Mouse (Mus musculus) neutrophil, adult 5-6 weeks (primary cell): ENCODE data around the gene Npr2. TPM values are rescaled to one million over a fixed set of nuclear protein-coding genes. Genes with fewer than 3 reads are reported as not detected.
"Not testable (repeated sequence)": the region's sequence is repeated elsewhere in the genome, so short reads cannot be mapped to it uniquely, and the experiment has no call there.

Experiments
- ATAC-seq: fragments of 151-379, 151-347 bp; 2 replicates; pipeline ENCODE4 v1.8.0; 2017; ENCODE audit warnings: mild to moderate bottlenecking, moderate TSS enrichment; ENCODE audit not compliant: insufficient number of reproducible peaks, poor library complexity, low FRiP score, severe bottlenecking; ENCODE audit errors: extremely low read depth
- total RNA-seq: library from RNA; stranded (forward); fragments of 200-1000 nt; gene quantifications from 2 replicates; pipeline ENCODE4 v1.2.3, GENCODE M21; 2017

Npr2 gene
- 0.35 and 0.37 TPM in 2 replicates for total RNA-seq

GRCm38 (mm10) chr4:43631046-43631955 is at the start of gene Npr2:
TSS of gene Npr2 (plus strand) at chr4:43631935.
- ATAC-seq, result no peak

GRCm38 (mm10) chr4:43582241-43582640 is 49.5 kb upstream of the Npr2 start:
- no peak for ATAC-seq

DNA sequence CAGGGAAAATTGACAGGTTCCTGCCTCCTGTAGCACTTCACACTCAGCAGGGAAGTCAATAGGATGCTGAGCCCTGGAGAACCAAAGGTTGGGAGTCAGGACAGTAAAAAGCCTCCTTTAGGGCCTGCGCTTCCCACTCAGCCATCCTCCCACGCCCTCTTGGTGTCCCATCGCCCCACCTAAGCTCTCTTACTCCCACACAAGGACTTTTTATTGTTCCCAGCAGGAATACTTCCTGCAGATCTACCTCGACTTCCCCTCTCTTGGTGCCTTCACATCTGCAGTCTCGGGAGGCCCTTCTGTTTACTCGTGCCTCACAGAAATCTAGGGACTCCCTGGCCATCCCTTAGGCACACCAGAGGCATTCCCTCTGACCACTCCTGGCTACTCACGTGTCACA is 48.3 kb upstream of the Npr2 start:
- ATAC-seq, result no peak

DNA sequence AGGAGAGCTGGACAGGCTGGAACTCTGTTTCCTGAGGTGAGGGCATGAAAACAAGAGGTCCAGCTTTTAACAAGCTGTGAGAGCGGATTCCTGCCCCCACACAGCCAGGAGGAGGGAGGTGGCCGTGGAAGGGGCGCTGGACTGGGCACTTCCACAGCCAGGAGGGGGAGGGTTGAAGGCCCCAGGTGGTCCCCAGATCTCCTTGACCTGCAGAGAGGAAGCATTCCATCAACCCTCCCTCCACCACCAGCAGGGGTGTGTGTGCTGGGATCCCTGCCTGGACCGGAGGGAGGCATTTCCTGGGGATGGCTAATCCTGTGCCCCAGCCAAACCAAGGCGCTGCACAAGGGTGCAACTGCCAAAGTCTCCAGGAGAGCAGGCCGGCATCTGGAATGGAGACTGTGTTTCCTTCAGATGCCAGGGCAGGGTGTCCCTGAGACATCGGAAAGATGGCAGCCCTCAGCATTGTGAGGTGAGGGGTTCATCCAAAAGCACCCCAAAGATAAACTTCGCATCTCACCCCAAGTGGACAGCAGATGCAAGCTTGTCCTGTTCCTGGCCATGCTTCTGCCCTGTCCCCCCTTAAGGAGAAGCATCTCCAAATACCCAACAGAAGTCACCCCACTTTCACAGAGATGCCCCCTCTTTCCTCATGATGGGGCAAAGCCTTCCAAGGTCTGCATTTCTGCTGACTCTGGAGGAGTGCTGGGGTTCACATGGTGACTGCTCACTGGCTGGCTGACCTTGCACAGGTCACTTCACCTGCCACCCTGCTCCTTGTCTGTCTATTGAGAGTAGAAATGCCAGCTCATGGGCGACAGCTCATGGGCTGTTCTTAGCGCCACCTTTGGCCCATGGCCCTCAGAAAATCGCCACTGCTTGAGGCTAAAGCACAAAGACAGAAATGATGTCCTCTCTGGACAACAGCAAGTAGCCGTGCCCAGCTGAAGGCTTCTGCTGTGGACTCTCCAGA is 47.0 kb upstream of the Npr2 start, which contains the start of gene Msmp:
Gene Msmp, minus strand, starts transcription at position 51 of the 973 bp plus-strand sequence.
- no peak for ATAC-seq

DNA sequence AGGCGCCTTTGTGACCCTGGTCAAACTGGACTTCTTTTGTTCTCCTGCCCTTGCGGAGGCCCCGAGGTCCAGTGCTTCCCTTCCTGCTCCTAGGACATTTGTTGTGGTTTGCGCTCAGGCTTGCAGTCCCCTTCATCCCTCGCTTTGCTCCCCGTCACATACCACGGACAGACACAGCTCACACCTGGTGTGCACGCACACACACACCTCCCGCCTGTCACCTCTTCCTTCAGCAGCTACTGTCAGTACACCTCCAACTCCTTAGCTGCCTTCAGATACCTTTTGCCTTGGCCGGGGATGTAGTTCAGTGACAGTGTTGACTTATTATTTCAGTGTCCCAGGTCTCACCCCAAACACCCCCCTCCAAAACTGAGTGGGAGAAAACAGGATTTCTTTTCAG is 46.1 kb upstream of the Npr2 start:
- no peak for ATAC-seq

DNA sequence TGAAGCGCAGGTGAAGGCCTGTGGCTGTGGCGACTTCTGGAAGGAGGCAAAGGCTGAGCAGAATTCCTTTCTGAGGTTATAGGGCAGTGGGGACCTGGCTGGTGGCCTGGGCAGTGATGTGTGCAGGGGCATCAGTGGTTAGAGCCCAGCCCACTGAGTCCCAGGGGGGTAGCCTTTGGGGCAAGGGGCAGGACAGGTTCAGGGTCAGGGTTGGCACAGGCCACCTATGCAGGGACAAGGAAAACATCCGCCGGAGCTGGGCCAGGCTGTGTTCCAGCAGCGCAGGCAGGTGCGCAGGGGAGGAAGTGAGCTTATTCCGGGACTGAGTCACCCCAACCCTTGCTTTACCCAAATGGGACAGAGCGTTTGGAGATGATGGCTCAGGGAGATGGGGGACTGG is 45.3 kb upstream of the Npr2 start:
- ATAC-seq, result no peak

- no peak for ATAC-seq
Observed at GRCm38 (mm10) chr4:43587681-43588080, 44.1 kb upstream of the Npr2 start.

DNA sequence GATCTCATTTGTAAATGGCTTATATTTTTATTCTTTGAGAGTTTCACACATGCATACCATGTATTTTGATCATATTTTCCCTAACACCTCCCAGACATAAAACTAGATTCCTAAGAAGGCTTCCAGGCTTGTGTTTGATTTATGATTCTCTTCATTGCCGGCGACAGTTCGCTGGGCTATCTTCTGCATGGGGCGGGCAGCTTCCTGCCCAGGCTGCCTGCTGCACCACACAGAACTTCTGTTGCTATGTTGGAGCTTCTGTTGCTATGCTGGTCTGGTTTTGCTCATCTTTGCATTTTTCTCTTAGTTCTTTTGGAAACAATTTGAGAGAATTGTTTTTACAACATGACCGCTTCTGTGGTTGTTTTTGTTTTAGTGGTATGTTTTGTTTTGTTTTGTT is 40.2 kb upstream of the Npr2 start:
- no peak for ATAC-seq

GRCm38 (mm10) chr4:43591961-43592360 is 39.8 kb upstream of the Npr2 start:
- no peak for ATAC-seq

GRCm38 (mm10) chr4:43593453-43593852 is 38.3 kb upstream of the Npr2 start:
- no peak for ATAC-seq

GRCm38 (mm10) chr4:43596597-43596996 is 35.1 kb upstream of the Npr2 start:
- ATAC-seq, result not testable (repeated sequence)

GRCm38 (mm10) chr4:43598200-43598599 is 33.5 kb upstream of the Npr2 start:
- ATAC-seq, result no peak

- no peak for ATAC-seq
Observed at GRCm38 (mm10) chr4:43598650-43599380, 32.9 kb upstream of the Npr2 start.

DNA sequence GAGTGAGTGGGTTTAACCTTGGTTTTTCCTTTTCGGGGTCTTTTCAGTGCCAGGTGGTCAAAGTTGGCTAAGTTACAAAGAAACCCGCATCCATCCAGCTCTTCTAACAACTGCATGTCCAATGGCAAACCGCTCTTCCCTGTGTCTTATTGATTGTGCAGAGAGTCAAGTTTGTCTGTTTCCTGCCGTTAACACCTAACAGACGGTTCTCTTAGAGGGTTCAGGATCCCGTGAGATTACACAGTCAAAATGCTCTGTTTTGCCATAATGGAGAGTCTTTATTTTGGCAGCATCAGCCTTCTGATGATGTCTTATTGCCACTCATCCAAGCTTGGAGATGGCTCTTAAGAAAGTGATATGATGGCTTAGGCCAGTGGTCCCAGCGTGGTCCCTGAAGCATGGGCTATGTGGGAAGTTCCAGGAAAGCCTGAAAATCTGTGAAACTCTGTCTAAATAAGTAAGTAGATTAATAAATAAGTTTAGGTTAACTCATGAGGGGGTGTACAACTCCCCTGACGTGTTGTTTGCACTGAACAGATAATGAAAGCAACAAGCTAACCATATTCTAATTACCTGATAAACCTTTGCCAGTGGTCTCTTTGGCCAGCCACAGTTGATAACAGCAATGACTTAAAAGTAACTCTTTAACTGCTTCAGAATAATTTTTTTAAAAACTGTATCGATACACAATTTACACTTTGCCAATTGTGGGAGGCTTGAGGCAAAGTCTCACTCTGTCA is 31.4 kb upstream of the Npr2 start:
- ATAC-seq, result no peak

DNA sequence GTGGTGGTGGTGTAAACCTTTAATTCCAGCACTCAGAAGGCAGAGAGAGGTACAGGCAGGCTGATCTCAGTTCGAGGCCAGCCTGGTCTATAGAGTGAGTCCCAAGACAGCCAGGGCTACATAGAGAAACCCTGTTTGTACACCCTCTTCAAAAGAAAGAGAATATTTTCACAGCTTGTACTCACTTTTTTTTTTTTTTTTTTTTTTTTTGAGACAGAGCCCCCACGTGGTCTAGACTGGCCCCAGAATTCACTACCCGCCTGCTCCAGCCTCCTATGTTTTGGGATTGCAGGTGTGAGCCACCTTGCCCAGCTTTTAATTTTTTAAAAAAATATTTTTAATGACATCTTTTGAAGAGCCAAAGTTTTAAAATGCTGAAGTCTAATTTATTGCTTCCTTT is 27.6 kb upstream of the Npr2 start:
- no peak for ATAC-seq

- ATAC-seq, result peak; percentile 36; the same call in 1 of the 2 replicates
Observed at GRCm38 (mm10) chr4:43604751-43605685, 26.7 kb upstream of the Npr2 start.

GRCm38 (mm10) chr4:43612534-43612933 is 19.2 kb upstream of the Npr2 start:
- ATAC-seq, result no peak
